Mouse (Mus musculus): ENCODE measurements around the gene Map3k13. TPM values are rescaled to one million over a fixed set of nuclear protein-coding genes. Genes with fewer than 3 reads are reported as not detected.
A peak's percentile ranks its signal among the peaks of the same experiment; 100 is the strongest.

The Map3k13 gene
- polyA plus RNA-seq (2016; fragmentation: Nextera tagmentation; extraction: Ambion mirVana), result 2.7 and 4.1 TPM in 2 replicates

DNA sequence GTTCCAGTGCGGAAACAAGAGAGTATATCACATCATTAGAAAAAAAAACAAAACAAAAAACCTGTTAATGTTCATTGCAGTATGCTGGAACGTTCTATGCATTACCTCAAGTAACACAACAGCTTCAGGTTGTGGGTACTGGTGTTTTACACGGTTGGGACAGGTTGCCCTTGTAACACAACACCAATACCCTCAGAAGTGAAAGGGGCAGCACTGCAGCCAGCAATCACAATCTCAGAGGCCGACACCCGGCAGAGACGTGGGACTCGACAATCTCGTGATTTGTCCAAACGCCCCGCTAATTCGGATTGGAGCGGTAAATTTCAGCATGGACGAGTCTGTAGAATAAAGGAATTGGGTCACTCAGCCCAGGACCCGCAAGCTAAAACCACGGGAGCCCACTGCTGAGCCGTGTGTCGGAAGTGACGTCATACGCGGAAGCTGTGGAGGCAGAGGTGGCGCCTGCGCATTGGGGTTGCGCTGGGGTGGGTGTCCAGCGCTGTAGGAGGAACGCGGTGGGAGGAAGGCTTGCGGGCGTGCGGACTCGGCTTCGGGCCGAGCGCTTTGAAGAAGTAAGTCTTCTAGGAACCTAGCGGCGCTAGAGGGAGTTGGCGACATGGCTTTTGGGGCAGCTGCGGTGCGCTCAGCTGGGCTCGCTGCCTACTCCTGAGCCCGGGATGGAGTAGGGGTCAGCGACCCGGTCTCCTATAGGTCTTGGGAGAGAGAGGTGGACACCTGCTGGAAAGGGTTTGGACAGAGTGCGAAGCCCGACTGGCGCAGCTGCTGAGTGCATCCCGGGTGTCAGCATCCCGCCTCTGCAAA is at the start of gene Map3k13:
Gene Map3k13 (plus strand): TSS at position 472 of the 822 bp plus-strand sequence.
- H3K4me3 ChIP-seq, result peak within 1 kb of the TSS; percentile 73
- H3K27me3 ChIP-seq (ENCODE audit: insufficient read depth, poor library complexity, severe bottlenecking), result no peaks in the 10 kb centered on the region
- H3K9me3 ChIP-seq, result no peaks in the 10 kb centered on the region
- H3K36me3 ChIP-seq, result peaks cover 5% of the 10 kb centered on the region; the same call in 1 of the 2 replicates
- DNase-seq (ENCODE audit: low spot score), result peak; percentile 95
- H3K27ac ChIP-seq, result peak within 1 kb of the TSS; percentile 92
- peaks cover 17% of the 10 kb centered on the region for H3K4me1 ChIP-seq (replicated peaks)
- 2% methylated on average over 47 of the region's 47 CpGs for WGBS

DNA sequence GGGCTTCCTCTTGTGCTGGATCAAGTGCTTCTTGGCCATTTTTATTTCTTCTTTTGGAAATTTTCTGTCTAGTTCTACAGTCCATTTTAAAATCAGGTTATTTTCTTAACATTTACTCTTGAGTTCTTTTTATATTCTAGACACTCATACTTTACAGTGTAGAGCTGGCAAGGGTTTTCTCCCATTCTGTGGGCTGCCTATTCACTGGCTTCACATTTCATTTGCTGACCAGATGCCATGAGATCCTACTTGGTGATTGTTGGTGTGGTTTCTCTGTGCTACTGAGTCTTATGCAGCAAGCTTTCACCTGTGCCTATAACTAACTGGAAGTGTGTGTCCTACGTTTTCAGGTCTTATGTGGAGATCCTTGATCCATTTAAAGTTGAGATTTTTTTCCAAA is 35.7 kb upstream of the Map3k13 start:
- Histone ChIP-seq H3K4me3 (no peak overlapping the region), H3K36me3 (no peaks in the 10 kb centered on the region), H3K27ac (no peak overlapping the region), H3K9me3 (no peaks in the 10 kb centered on the region), H3K27me3 (ENCODE audit: insufficient read depth, poor library complexity, severe bottlenecking) (no peaks in the 10 kb centered on the region), H3K4me1 (replicated peaks) (no peaks in the 10 kb centered on the region)
- DNase-seq (ENCODE audit: low spot score), result no peak
- 85% methylated on average over 1 of the region's 1 CpGs for WGBS

- no peaks in the 10 kb centered on the region; the same call in 1 of the 2 replicates for H3K27me3 ChIP-seq (ENCODE audit: insufficient read depth, poor library complexity, severe bottlenecking)
- no peak overlapping the region for H3K4me3 ChIP-seq
- H3K4me1 ChIP-seq (replicated peaks), result no peaks in the 10 kb centered on the region
- H3K36me3 ChIP-seq, result no peaks in the 10 kb centered on the region
- DNase-seq (ENCODE audit: low spot score), result no peak
- H3K27ac ChIP-seq, result no peak overlapping the region
- no peaks in the 10 kb centered on the region for H3K9me3 ChIP-seq
- 80% methylated on average over 3 of the region's 3 CpGs for WGBS
Observed at GRCm38 (mm10) chr16:21768255-21768654, 25.9 kb upstream of the Map3k13 start.

DNA sequence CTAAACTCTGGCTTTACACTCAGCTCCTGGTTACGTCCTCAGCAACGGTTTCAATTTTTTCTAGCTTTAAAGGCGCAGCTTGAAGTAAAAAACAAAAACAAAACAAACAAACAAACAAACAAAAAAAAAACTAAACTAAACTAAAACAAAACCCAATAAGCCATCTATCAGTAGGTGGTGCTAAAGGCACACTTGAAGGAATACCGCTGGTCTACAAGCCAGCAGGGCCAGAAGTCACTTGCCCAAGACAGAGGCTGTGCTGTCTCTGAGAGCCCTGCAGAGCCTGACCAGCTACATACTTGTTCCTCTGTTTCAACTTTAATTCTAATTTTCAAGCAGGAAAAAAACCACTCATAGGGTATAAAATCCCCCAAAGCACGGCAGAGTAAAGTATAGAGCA is 24.5 kb upstream of the Map3k13 start:
- Histone ChIP-seq H3K27ac (no peak overlapping the region), H3K4me1 (replicated peaks) (no peaks in the 10 kb centered on the region), H3K9me3 (no peaks in the 10 kb centered on the region), H3K27me3 (ENCODE audit: insufficient read depth, poor library complexity, severe bottlenecking) (no peaks in the 10 kb centered on the region; the same call in 1 of the 2 replicates), H3K36me3 (no peaks in the 10 kb centered on the region), H3K4me3 (no peak overlapping the region)
- WGBS, result 77% methylated on average over 5 of the region's 5 CpGs
- DNase-seq (ENCODE audit: low spot score), result no peak

DNA sequence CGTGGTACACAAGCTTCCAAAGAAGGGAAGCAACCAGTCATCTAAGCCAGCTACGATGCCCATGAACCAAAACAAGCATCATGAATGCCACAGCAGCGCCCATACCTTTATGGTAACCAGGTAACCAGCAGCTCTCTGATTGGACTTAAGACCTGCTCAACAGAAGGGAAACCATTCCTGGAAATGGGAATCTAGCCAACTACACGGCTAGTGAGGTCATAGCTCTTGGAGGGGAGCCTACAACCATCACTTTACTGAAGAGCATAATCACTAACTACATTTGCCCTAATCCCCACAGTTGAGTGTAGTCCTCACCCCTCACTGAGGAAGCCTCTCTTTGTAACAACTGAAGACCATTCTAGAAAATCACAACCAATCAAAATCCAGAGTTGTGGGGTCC is 19.4 kb upstream of the Map3k13 start:
- Histone ChIP-seq H3K4me1 (replicated peaks) (no peaks in the 10 kb centered on the region), H3K27ac (no peak overlapping the region), H3K36me3 (no peaks in the 10 kb centered on the region), H3K27me3 (ENCODE audit: insufficient read depth, poor library complexity, severe bottlenecking) (no peaks in the 10 kb centered on the region; the same call in 1 of the 2 replicates), H3K9me3 (no peaks in the 10 kb centered on the region), H3K4me3 (no peak overlapping the region)
- WGBS, result 87% methylated on average over 4 of the region's 4 CpGs
- no peak for DNase-seq (ENCODE audit: low spot score)

DNA sequence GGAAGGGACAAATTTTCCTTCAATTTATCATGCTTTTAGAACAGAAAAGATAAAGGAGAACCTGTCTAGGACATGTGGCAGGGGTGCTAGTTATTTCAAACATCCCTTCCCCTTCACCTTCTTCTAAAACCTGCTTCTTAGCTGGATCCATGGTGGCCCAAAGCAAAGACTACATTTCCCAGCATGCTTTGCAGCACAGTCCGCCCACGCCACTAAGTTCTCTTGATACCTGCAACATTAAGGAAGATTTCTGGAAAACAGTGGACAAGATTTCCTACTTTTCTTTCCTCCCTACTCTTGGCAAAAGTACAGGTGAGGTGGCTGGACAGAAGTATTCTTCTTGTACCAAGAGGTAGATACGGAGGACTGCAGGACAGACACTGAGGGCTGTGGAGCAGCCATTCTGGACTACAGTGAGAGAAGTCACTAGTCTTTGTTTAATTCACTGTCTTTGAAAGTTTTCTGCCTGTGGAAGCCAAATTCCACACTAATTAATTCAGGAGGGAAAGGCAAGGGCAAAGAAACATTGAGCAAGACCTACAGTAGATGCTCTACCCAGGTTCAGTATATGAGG is 15.8 kb upstream of the Map3k13 start:
- Histone ChIP-seq H3K4me1 (replicated peaks) (no peaks in the 10 kb centered on the region), H3K27ac (peak overlapping the region; percentile 13; the same call in 1 of the 2 replicates), H3K4me3 (peak overlapping the region; percentile 42), H3K36me3 (no peaks in the 10 kb centered on the region), H3K27me3 (ENCODE audit: insufficient read depth, poor library complexity, severe bottlenecking) (no peaks in the 10 kb centered on the region), H3K9me3 (no peaks in the 10 kb centered on the region)
- 52% methylated on average over 3 of the region's 3 CpGs for WGBS
- DNase-seq (ENCODE audit: low spot score), result no peak

DNA sequence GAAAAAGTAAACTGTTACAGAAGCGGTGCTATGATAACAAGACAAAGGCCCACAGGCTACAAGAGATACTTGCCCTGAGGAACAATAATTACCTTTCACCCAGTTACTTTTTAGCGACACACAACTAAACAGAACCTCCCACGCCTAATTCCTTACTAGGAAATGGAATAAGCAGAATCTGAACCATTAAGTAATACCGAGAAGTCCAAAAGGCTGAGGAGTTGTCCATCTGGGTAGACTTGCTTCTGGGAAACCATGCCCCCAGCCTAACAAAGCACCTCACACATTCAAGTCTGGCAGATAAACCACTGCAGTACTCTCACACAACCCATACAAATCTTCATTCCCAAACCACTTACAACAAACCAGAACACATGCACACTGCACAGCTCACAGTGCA is 15.0 kb upstream of the Map3k13 start:
- H3K9me3 ChIP-seq, result no peaks in the 10 kb centered on the region
- H3K27me3 ChIP-seq (ENCODE audit: insufficient read depth, poor library complexity, severe bottlenecking), result no peaks in the 10 kb centered on the region
- H3K4me1 ChIP-seq (replicated peaks), result no peaks in the 10 kb centered on the region
- no peak overlapping the region for H3K27ac ChIP-seq
- H3K4me3 ChIP-seq, result no peak overlapping the region
- WGBS, result 90% methylated on average over 4 of the region's 4 CpGs
- H3K36me3 ChIP-seq, result no peaks in the 10 kb centered on the region
- no peak for DNase-seq (ENCODE audit: low spot score)

GRCm38 (mm10) chr16:21781277-21781676 is 12.9 kb upstream of the Map3k13 start:
- no peaks in the 10 kb centered on the region for H3K4me1 ChIP-seq (replicated peaks)
- WGBS, result 74% methylated on average over 3 of the region's 3 CpGs
- no peak for DNase-seq (ENCODE audit: low spot score)
- H3K27ac ChIP-seq, result no peak overlapping the region
- no peak overlapping the region for H3K4me3 ChIP-seq
- no peaks in the 10 kb centered on the region for H3K36me3 ChIP-seq
- no peaks in the 10 kb centered on the region for H3K9me3 ChIP-seq
- H3K27me3 ChIP-seq (ENCODE audit: insufficient read depth, poor library complexity, severe bottlenecking), result no peaks in the 10 kb centered on the region

- Histone ChIP-seq H3K9me3 (no peaks in the 10 kb centered on the region), H3K36me3 (no peaks in the 10 kb centered on the region), H3K27me3 (ENCODE audit: insufficient read depth, poor library complexity, severe bottlenecking) (no peaks in the 10 kb centered on the region; the same call in 1 of the 2 replicates)
Observed at GRCm38 (mm10) chr16:21781895-21782294, 12.3 kb upstream of the Map3k13 start.

DNA sequence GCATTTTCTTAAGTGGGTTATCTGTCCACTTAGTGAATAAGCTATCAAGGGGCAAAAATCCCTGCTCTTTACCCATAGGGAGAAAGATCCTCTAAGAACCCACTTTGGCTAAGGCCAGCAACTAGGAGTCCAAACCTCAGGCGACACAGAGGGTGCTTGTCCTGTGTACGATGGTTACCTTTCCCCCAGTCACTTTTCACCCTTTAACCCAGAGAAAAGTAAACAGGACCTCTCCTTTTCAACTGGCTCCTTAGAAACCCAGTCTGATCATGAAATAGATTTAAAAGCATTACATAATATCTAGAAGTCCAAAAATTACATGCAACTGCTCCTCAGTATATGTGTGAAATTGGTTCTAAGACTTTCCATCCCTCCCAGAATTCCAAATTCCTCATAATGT is 11.3 kb upstream of the Map3k13 start:
- H3K27ac ChIP-seq, result no peak overlapping the region
- no peaks in the 10 kb centered on the region for H3K36me3 ChIP-seq
- no peaks in the 10 kb centered on the region for H3K9me3 ChIP-seq
- no peak overlapping the region for H3K4me3 ChIP-seq
- 76% methylated on average over 2 of the region's 2 CpGs for WGBS
- no peaks in the 10 kb centered on the region; the same call in 1 of the 2 replicates for H3K27me3 ChIP-seq (ENCODE audit: insufficient read depth, poor library complexity, severe bottlenecking)
- H3K4me1 ChIP-seq (replicated peaks), result peaks cover 11% of the 10 kb centered on the region
- DNase-seq (ENCODE audit: low spot score), result no peak

More at GRCm38 (mm10) chr16:21781895-21782294, 12.3 kb upstream of the Map3k13 start:
- Histone ChIP-seq H3K27ac (no peak overlapping the region), H3K4me1 (replicated peaks) (peaks cover 2% of the 10 kb centered on the region; the same call in 1 of the 2 replicates), H3K4me3 (no peak overlapping the region)
- 81% methylated on average over 3 of the region's 3 CpGs for WGBS
- no peak for DNase-seq (ENCODE audit: low spot score)

DNA sequence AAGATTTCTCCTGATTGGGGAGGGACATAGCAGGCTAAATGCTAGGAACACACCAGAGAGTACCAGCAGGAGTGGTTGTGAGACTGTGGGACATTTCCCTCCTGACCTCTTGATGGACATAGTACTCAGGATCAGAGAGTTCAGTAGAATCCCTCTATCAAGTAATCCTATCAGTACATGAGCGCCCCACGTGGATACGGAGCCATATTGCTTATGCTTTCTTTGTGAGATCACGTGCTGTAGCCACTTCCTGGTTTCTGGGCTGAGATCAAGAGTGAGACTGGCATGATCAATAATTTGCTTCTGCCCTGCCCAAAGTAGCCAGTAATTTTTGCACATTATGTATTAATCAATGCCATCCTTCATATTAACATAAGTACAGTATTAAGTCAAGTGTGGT is 9.1 kb upstream of the Map3k13 start:
- WGBS, result 73% methylated on average over 4 of the region's 4 CpGs
- Histone ChIP-seq H3K27me3 (ENCODE audit: insufficient read depth, poor library complexity, severe bottlenecking) (peaks cover 4% of the 10 kb centered on the region; the same call in 1 of the 2 replicates), H3K4me1 (replicated peaks) (peaks cover 16% of the 10 kb centered on the region), H3K36me3 (no peaks in the 10 kb centered on the region), H3K4me3 (no peak overlapping the region), H3K9me3 (no peaks in the 10 kb centered on the region), H3K27ac (no peak overlapping the region)
- DNase-seq (ENCODE audit: low spot score), result no peak

GRCm38 (mm10) chr16:21786317-21786716 is 7.8 kb upstream of the Map3k13 start:
- H3K36me3 ChIP-seq, result no peaks in the 10 kb centered on the region
- H3K27ac ChIP-seq, result no peak overlapping the region
- WGBS, result 87% methylated on average over 8 of the region's 8 CpGs
- no peak for DNase-seq (ENCODE audit: low spot score)
- no peaks in the 10 kb centered on the region for H3K9me3 ChIP-seq
- H3K4me3 ChIP-seq, result no peak overlapping the region
- peaks cover 16% of the 10 kb centered on the region for H3K4me1 ChIP-seq (replicated peaks)
- H3K27me3 ChIP-seq (ENCODE audit: insufficient read depth, poor library complexity, severe bottlenecking), result peaks cover 4% of the 10 kb centered on the region; the same call in 1 of the 2 replicates
